Mouse (Mus musculus) spleen, adult 2 months (tissue): ENCODE measurements around the gene Manbal.

ENCODE experiments used
- CTCF ChIP-seq: fragments of 200-500 bp; IDR thresholded peaks from 2 replicates; pipeline ENCODE4 v1.5.1; 2011; ENCODE audit warnings: mild to moderate bottlenecking, inconsistent platforms; ENCODE audit not compliant: insufficient read depth, insufficient read length, insufficient replicate concordance; ENCODE audit errors: extremely low read depth
- POLR2A ChIP-seq: fragments of 200-500 bp; IDR thresholded peaks from 2 replicates; pipeline ENCODE4 v1.6.1; 2011; ENCODE audit warnings: low read depth, low read length, inconsistent platforms

GRCm38 (mm10) chr2:157401261-157401660 lies 33.9 kb downstream of the Manbal start:
- TF ChIP-seq POLR2A (no peak), CTCF (no peak)
